Mouse (Mus musculus) olfactory bulb, adult 2 months (tissue): ENCODE data around the gene Npvf. TPM values are rescaled to one million over a fixed set of nuclear protein-coding genes. Genes with fewer than 3 reads are reported as not detected.

Experiments
- H3K27ac ChIP-seq: fragments of 200-500 bp; 2 replicates; pipeline ENCODE4 v1.5.1; 2012; ENCODE audit warnings: low read depth, low read length; ENCODE audit not compliant: insufficient read depth
- H3K4me1 ChIP-seq: fragments of 200-500 bp; 2 replicates; pipeline ENCODE4 v1.6.1; 2012; ENCODE audit warnings: low read length; ENCODE audit not compliant: control insufficient read depth, insufficient read depth
- H3K4me3 ChIP-seq: fragments of 200-500 bp; 2 replicates; pipeline ENCODE4 v1.5.1; 2012; ENCODE audit warnings: mild to moderate bottlenecking, low read depth, low read length, moderate library complexity; ENCODE audit not compliant: insufficient read depth
- CTCF ChIP-seq: fragments of 200-500 bp; IDR thresholded peaks from 2 replicates; pipeline ENCODE4 v1.5.1; 2012; ENCODE audit warnings: low read depth, mild to moderate bottlenecking, low read length, moderate library complexity; ENCODE audit not compliant: insufficient read depth
- POLR2A ChIP-seq: fragments of 200-500 bp; IDR thresholded peaks from 2 replicates; pipeline ENCODE4 v1.6.1; 2012; ENCODE audit warnings: mild to moderate bottlenecking, low read depth, low read length, moderate library complexity; ENCODE audit not compliant: insufficient read depth
- WGBS: fragments of 180-500 bp; shearing (Covaris S2); methylation state at CpG from one replicate; pipeline ENCODE4 v1.1.7; 2018; 5-methylcytosine and 5-hydroxymethylcytosine counted together
- polyA plus RNA-seq: library from polyadenylated mRNA; stranded (reverse); fragments of >200 nt; gene quantifications from 2 replicates; pipeline ENCODE4 v1.2.4, GENCODE M21; 2012; ENCODE audit warnings: low replicate concordance; ENCODE audit not compliant: missing spikeins, insufficient read depth, insufficient read length

Npvf gene
- polyA plus RNA-seq = not detected in 2 replicates

DNA sequence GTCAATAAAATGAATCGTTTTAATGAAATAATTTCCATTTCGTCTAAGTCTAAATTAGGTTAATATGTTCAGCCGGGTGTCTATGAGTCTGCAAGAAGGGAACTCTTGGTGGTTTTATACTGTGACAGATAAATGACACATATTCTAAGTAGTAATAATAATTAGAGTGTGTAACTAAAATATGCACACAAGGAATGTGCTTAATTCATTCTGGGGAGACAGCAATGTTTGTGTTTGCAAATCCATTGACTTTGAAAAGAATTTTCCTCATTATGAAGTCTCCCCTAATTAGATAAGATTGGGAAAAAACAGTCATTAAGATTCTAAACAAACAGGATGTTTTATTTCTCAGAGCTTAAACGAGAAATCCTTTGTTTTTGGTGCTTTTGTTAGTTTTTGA is at the start of gene Npvf:
Gene Npvf (minus strand): TSS at position 84 of the 400 bp plus-strand sequence.
- no peak for TF ChIP-seq CTCF
- no peak for TF ChIP-seq POLR2A
- no peak within 1 kb of the TSS for H3K27ac ChIP-seq
- 33% methylated on average over 4 of the region's 4 CpGs for WGBS
- no peak within 1 kb of the TSS for H3K4me3 ChIP-seq
- H3K4me1 ChIP-seq = no peaks in the 10 kb centered on the region

DNA sequence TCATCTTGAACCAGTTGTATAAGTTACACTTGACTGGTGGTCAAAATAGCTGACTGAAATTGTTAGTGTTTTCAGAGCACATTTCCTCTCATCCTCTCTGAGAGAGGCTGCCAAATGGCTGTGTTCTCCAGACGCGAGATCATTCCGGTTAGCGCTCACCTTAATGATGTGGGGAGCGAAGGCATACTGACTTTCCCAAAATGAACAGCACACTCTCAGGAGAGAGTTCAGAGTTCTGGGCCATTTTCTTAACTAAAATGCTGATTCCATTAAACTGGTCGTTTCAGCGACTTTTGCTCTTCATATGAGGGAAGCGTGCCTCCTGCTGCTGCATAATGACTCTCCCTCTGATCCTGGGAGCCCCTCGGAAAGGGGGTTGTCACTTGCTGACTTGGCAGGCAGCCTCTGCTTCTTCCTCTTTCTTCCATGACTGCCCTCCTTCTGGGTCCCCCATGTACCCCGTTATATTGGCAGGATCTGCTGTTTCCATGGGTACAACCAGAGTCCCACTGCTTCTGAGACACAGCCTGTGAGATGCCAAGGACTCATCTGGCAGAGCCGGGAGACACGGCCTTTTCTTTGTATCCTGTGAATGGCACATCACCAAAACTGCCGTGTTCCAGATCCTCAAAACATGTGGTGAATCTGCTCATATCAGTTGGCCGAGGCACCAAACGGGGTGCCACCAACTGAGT is 35.0 kb upstream of the Npvf start:
- no peak overlapping the region for H3K27ac ChIP-seq
- WGBS = 50% methylated on average over 15 of the region's 15 CpGs

DNA sequence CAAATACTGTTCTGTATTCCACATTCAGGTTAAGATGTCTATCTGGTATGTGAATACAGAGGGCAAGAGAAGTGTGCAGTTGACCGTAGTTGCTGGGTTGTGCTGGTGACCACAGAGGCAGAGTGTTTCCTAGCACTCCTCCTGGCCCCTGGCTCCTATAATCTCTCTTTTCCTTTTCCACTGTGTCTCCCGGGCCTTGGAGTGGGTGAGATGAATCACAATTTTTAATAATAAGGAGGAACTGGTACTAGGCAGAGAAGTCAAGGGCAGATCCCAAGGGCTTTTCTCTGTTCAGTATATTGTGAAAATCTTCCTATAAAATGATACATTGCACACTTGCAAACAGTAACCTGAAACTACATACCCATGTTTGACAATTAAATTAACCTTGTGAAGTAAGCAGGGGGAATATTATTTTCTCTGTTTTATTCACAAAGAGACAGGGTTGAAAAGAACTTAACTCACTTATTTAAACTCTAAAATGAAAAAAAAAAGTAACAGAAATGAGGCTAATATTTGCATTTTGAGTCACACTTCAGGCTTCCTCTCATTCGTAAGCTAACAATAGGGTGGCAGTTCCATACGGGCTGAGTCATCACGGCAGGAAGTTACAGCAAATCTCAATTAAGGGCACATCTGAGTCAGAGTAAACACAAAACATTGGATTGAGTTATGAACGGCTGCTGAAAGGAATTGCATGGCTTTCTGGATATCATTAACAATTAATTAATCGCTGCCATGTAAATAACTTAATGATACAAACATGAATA is 30.6 kb upstream of the Npvf start:
- TF ChIP-seq POLR2A (no peak), CTCF (no peak)
- 21% methylated on average over 7 of the region's 7 CpGs for WGBS
- peak overlapping the region; percentile 94 for H3K27ac ChIP-seq
- H3K4me1 ChIP-seq = peaks cover 19% of the 10 kb centered on the region
- H3K4me3 ChIP-seq = no peak overlapping the region

More for the DNA sequence above, 35.0 kb upstream of the Npvf start:
- no peak for TF ChIP-seq POLR2A
- TF ChIP-seq CTCF = no peak
- H3K4me3 ChIP-seq = no peak overlapping the region
- peaks cover 15% of the 10 kb centered on the region; the same call in 1 of the 2 replicates for H3K4me1 ChIP-seq

DNA sequence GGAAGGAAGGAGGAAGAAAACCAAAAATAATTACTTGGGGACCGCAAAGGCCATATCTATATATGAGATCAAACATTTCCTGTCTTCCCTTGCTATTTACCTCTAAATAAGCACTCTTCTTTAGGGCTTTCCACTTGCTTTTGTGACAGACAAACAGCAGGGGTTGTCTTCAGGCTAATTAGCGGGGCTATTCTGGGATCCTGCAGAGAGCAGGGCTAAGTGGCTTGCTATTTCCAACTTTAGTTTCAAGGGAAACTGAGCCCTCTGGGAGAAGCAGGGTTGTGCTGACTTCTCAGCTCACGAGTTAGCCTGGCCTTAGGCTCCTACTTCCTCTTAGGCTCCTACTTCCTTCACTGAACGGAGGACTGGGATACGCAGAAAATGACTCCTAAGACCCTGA is 27.3 kb upstream of the Npvf start:
- TF ChIP-seq POLR2A (no peak), CTCF (no peak)
- Histone ChIP-seq H3K27ac (peak overlapping the region; percentile 54), H3K4me3 (no peak overlapping the region), H3K4me1 (peaks cover 12% of the 10 kb centered on the region)
- 42% methylated on average over 5 of the region's 5 CpGs for WGBS

DNA sequence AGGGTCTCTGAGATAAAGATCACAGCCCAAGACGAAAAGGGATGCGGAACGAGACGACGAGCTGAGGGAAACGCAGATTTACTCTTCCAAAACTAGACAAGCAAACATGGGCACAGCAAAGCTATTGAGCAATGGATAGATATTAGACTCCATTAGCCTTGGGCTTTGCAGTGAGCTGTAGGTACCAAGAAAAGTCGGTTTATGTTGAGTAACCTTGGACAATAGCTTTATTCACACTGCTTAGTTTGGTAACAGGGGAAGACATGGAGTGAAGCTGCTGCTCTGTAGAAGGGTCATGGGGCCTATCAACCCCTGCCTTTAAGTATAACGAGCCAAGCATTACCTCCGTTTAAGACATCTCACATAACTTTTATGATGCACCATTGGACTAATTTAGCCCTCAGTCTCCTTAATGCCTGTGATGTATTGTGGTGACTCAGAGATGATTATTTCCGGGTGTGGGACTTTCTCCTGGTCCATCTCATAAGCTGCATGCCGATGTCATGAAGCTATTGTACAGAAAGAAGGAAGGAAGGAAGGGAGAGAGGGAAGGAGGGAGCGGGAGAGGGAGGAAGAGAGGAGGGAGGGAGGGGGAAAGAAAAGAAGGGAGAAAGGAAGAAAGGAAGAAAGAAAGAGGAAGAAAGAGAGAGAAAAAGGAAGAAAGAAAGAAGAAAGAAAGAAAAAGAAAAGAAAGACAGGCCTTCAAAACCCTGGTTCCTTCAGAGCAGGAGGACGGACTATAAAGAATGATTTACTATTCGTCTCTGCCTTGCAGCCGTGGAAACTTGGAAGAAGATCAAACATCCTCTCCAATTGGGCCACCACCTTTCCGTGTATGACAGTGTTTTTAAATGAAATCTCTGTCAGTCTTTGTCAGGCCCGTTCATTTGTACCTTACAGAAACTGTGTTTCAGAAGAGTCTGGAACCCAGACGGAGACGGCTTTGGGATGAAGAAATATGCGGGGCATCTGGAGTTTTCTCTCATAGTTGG is 26.3 kb upstream of the Npvf start:
- no peak for TF ChIP-seq POLR2A
- no peak for TF ChIP-seq CTCF
- peak overlapping the region; percentile 63; the same call in 1 of the 2 replicates for H3K27ac ChIP-seq
- 62% methylated on average over 20 of the region's 20 CpGs for WGBS

DNA sequence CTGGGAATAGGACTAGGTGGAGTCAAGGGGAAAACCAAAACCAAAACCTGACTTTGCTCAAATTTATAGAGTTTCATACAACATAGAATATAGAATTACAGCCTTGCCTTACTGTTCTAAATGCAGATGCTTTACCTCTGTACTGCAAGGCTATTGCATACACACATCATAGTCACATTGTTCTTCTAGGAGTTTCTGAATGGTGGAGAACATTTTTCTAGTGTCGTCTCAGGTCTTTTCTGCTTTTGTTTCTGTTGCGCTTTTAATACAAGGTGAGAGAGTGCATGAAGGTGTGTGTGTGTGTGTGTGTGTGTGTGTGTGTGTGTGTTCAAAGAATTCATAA is 25.2 kb upstream of the Npvf start:
- H3K4me1 ChIP-seq = peaks cover 8% of the 10 kb centered on the region
- TF ChIP-seq CTCF (no peak), POLR2A (no peak)
- H3K27ac ChIP-seq = no peak overlapping the region
- no peak overlapping the region for H3K4me3 ChIP-seq
- WGBS = 71% methylated on average over 2 of the region's 2 CpGs

More for the DNA sequence above, 26.3 kb upstream of the Npvf start:
- Histone ChIP-seq H3K4me3 (no peak overlapping the region), H3K4me1 (peaks cover 12% of the 10 kb centered on the region)

DNA sequence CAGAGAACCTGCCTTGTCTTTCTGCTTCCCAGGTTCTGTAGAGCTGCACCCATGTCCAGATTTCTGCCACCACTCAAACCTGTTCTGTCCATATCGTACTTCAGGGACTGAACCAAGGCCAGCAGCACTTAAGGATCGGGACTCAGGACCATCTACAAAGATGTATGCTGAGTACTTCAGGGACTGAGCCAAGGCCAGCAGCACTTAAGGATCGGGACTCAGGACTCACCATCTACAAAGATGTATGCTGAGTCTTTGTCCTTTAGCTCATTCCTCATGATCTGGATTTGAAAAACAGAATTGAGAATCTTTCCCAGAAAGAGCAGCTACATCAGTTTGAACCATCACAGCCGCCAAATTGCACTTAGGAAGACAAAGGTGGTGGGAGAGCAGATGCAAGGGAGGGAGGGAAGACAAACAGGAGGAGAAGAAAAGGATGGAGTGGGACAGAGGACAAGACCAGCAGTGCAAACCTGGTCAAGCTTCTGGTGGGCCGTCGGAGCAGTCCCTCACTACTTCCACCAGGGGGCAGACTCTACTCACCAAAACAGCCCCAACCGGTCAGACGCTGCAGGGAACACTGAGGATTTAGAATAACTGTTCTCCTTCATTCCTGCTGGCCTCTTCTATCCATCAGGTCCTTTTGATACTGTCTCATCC is 24.7 kb upstream of the Npvf start:
- no peak overlapping the region for H3K27ac ChIP-seq
- peaks cover 7% of the 10 kb centered on the region for H3K4me1 ChIP-seq
- TF ChIP-seq POLR2A = no peak
- peak; percentile 87 for TF ChIP-seq CTCF
- no peak overlapping the region for H3K4me3 ChIP-seq
- WGBS = 29% methylated on average over 8 of the region's 8 CpGs

DNA sequence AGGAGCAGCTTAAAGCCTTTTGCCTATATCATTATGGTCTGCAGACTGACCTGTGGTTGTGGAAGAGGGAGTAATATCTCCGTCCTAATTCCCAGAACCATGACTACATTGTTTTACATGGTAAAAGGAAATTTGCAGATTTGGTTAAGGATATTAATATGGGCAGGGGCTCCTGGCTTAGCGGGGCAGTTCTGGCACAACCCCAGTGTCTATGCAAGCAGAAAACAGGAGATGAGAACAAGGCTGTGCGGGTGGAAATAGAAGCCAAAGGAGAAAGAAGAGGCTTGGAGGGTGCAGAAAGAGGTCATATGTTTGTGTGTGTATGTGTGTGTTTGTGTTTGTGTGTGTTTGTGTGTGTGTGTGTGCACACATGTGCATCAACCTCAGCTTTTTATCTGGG is 17.0 kb upstream of the Npvf start:
- no peak overlapping the region for H3K4me3 ChIP-seq
- TF ChIP-seq CTCF (no peak), POLR2A (no peak)
- H3K27ac ChIP-seq = no peak overlapping the region
- 83% methylated on average over 3 of the region's 3 CpGs for WGBS
- H3K4me1 ChIP-seq = no peaks in the 10 kb centered on the region
